Mouse (Mus musculus) natural killer cell, adult 2 months (primary cell): ENCODE results near the gene Fam102a.

Experiments used
- DNase-seq, 2 experiments: peaks; one replicate each; pipeline ENCODE4 v3.0.0; 2022; ENCODE audit warnings: low spot score in 2 of 2

The Fam102a gene

GRCm38 (mm10) chr2:32581450-32582095 lies 46.4 kb downstream of the Fam102a start:
- DNase-seq = peak in 1 of 2 experiments; percentile 28

- DNase-seq = peak; percentile 76 to 82
Measured at GRCm38 (mm10) chr2:32582830-32583799, 48.0 kb downstream of the Fam102a start.

- DNase-seq = no peak
Measured at GRCm38 (mm10) chr2:32585149-32585714, 50.1 kb downstream of the Fam102a start.

GRCm38 (mm10) chr2:32586871-32587351 lies 51.8 kb downstream of the Fam102a start, which contains the start of gene St6galnac4:
St6galnac4 (plus strand) TSS chr2:32587095.
- peak; percentile 81 to 90 for DNase-seq

- peak; percentile 85 to 90 for DNase-seq
Measured at GRCm38 (mm10) chr2:32587731-32588321, 52.7 kb downstream of the Fam102a start.

- no peak for DNase-seq
Measured at GRCm38 (mm10) chr2:32589213-32589795, 54.2 kb downstream of the Fam102a start.

GRCm38 (mm10) chr2:32590224-32590623 lies 55.1 kb downstream of the Fam102a start:
- no peak for DNase-seq

- no peak for DNase-seq
Measured at GRCm38 (mm10) chr2:32591249-32591648, 56.1 kb downstream of the Fam102a start.

- no peak for DNase-seq
Measured at GRCm38 (mm10) chr2:32596725-32597124, 61.6 kb downstream of the Fam102a start.

- DNase-seq = no peak
Measured at GRCm38 (mm10) chr2:32597248-32597647, 62.1 kb downstream of the Fam102a start.

- DNase-seq = no peak
Measured at GRCm38 (mm10) chr2:32597699-32598098, 62.6 kb downstream of the Fam102a start.

- DNase-seq = no peak
Measured at GRCm38 (mm10) chr2:32598506-32598905, 63.4 kb downstream of the Fam102a start.

- DNase-seq = no peak
Measured at GRCm38 (mm10) chr2:32599409-32599808, 64.3 kb downstream of the Fam102a start, which contains the start of gene St6galnac6. St6galnac6 (plus strand) TSS chr2:32599709.

- peak; percentile 70 to 76 for DNase-seq
Measured at GRCm38 (mm10) chr2:32601417-32602065, 66.4 kb downstream of the Fam102a start.

- DNase-seq = peak; percentile 80 to 85
Measured at GRCm38 (mm10) chr2:32602600-32603054, 67.5 kb downstream of the Fam102a start.

- no peak for DNase-seq
Measured at GRCm38 (mm10) chr2:32604631-32605030, 69.5 kb downstream of the Fam102a start.

- DNase-seq = peak; percentile 58 to 71
Measured at GRCm38 (mm10) chr2:32606161-32607142, 71.3 kb downstream of the Fam102a start.

- DNase-seq = peak; percentile 52 to 58
Measured at GRCm38 (mm10) chr2:32607262-32607947, 72.3 kb downstream of the Fam102a start.
